Mouse (Mus musculus): Measurements from ENCODE around the gene 2010111I01Rik.

2010111I01Rik gene

GRCm38 (mm10) chr13:63152498-63152897, 187.8 kb downstream of the 2010111I01Rik start:
- no peak for DNase-seq (ENCODE audit: low spot score)

GRCm38 (mm10) chr13:63153397-63153796, 188.7 kb downstream of the 2010111I01Rik start:
- no peak for DNase-seq (ENCODE audit: low spot score)

- peak; percentile 73 for DNase-seq (ENCODE audit: low spot score)
Measured at GRCm38 (mm10) chr13:63154851-63155571, 190.3 kb downstream of the 2010111I01Rik start.

- peak; percentile 4 for DNase-seq (ENCODE audit: low spot score)
Measured at GRCm38 (mm10) chr13:63156264-63156663, 191.6 kb downstream of the 2010111I01Rik start.

- no peak for DNase-seq (ENCODE audit: low spot score)
Measured at GRCm38 (mm10) chr13:63170282-63171073, 205.8 kb downstream of the 2010111I01Rik start.

GRCm38 (mm10) chr13:63171347-63172096, 206.8 kb downstream of the 2010111I01Rik start:
- no peak for DNase-seq (ENCODE audit: low spot score)

GRCm38 (mm10) chr13:63172097-63172445, 207.4 kb downstream of the 2010111I01Rik start:
- DNase-seq (ENCODE audit: low spot score): no peak

- DNase-seq (ENCODE audit: low spot score): no peak
Measured at GRCm38 (mm10) chr13:63174252-63175020, 209.7 kb downstream of the 2010111I01Rik start.

GRCm38 (mm10) chr13:63176131-63176530, 211.4 kb downstream of the 2010111I01Rik start:
- DNase-seq (ENCODE audit: low spot score): no peak

- DNase-seq (ENCODE audit: low spot score): no peak
Measured at GRCm38 (mm10) chr13:63177232-63177631, 212.5 kb downstream of the 2010111I01Rik start.

GRCm38 (mm10) chr13:63180641-63181235, 216.0 kb downstream of the 2010111I01Rik start:
- no peak for DNase-seq (ENCODE audit: low spot score)

- no peak for DNase-seq (ENCODE audit: low spot score)
Measured at GRCm38 (mm10) chr13:63184946-63185345, 220.3 kb downstream of the 2010111I01Rik start.

- no peak for DNase-seq (ENCODE audit: low spot score)
Measured at GRCm38 (mm10) chr13:63186217-63186616, 221.5 kb downstream of the 2010111I01Rik start.

- no peak for DNase-seq (ENCODE audit: low spot score)
Measured at GRCm38 (mm10) chr13:63186642-63187041, 221.9 kb downstream of the 2010111I01Rik start.

- no peak for DNase-seq (ENCODE audit: low spot score)
Measured at GRCm38 (mm10) chr13:63187145-63188143, 222.8 kb downstream of the 2010111I01Rik start.

GRCm38 (mm10) chr13:63188306-63188705, 223.6 kb downstream of the 2010111I01Rik start:
- no peak for DNase-seq (ENCODE audit: low spot score)

GRCm38 (mm10) chr13:63188811-63189210, 224.1 kb downstream of the 2010111I01Rik start:
- no peak for DNase-seq (ENCODE audit: low spot score)

- DNase-seq (ENCODE audit: low spot score): no peak
Measured at GRCm38 (mm10) chr13:63193423-63193822, 228.7 kb downstream of the 2010111I01Rik start.

GRCm38 (mm10) chr13:63198038-63198437, 233.3 kb downstream of the 2010111I01Rik start:
- no peak for DNase-seq (ENCODE audit: low spot score)

GRCm38 (mm10) chr13:63199588-63199987, 234.9 kb downstream of the 2010111I01Rik start:
- DNase-seq (ENCODE audit: low spot score): no peak

All from layer of hippocampus, adult 11-12 months (tissue).